Mouse (Mus musculus): Measurements from ENCODE around the gene Brms1. TPM values are rescaled to one million over a fixed set of nuclear protein-coding genes. Genes with fewer than 3 reads are reported as not detected.

Brms1 gene
- total and polyA plus RNA-seq, 3 experiments = 22.8 to 50.9 (median 36.3) TPM

DNA sequence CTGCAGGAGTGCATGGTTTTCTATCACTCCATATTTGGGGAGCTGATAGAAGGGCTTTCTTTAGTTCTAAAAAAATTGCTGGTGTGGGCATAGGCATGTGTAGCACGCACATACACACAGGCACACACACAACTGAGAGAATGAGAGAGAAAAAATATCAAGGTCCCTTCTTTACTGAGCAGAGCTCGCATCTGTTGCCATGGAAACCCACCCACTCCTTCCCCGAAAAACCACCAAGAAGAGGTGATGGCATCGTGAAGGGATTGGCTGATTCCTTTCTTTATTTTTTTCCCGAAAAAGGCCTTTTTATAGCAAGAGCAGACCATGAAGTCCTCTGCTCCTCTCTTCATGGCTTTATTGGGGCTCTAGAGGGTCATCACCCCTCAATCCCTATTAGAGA is 47.1 kb upstream of the Brms1 start:
- no peaks in the 10 kb centered on the region for H3K36me3 ChIP-seq (replicated peaks in 1 of 2; ENCODE audit: control insufficient read depth in 1 of 2, insufficient read depth in 1 of 2, low read length in 1 of 2)
- no peak for DNase-seq (ENCODE audit: extremely low read depth)
- H3K4me2 ChIP-seq (ENCODE audit: insufficient read depth, low read depth, poor library complexity, severe bottlenecking) = no peak overlapping the region
- H3K27ac ChIP-seq (ENCODE audit: insufficient read depth, low read depth) = no peak overlapping the region
- H3K9me3 ChIP-seq (replicated peaks; ENCODE audit: low read length) = peaks cover 5% of the 10 kb centered on the region
- peaks cover 6 to 8% of the 10 kb centered on the region in 2 experiments for H3K4me1 ChIP-seq (ENCODE audit: control insufficient read depth in 1 of 2, insufficient read depth in 2 of 2)
- no peak overlapping the region for H3K4me3 ChIP-seq (replicated peaks in 1 of 3; ENCODE audit: low read depth in 2 of 3, low read length in 2 of 3, poor library complexity in 1 of 3)
- peaks cover 84% of the 10 kb centered on the region for H3K27me3 ChIP-seq (replicated peaks)
- no peak overlapping the region for H3K9ac ChIP-seq (ENCODE audit: insufficient read depth, low read depth)
- no peak for TF ChIP-seq NRF1 (IDR thresholded peaks at IDR 0.05; ENCODE audit: low read depth, low read length)
- TF ChIP-seq POLR2AphosphoS2 (IDR thresholded peaks at IDR 0.05; ENCODE audit: low read depth, low read length) = no peak
- no peak for TF ChIP-seq ELF1 (IDR thresholded peaks at IDR 0.05; ENCODE audit: low read depth, low read length)
- TF ChIP-seq KAT2A (IDR thresholded peaks at IDR 0.05; ENCODE audit: insufficient replicate concordance, low read length) = no peak
- TF ChIP-seq ZC3H11A (IDR thresholded peaks at IDR 0.05; ENCODE audit: low read depth, low read length) = no peak
- TF ChIP-seq TCF12 (IDR thresholded peaks at IDR 0.05; ENCODE audit: low read depth, low read length) = no peak
- no peak for TF ChIP-seq JUN (IDR thresholded peaks at IDR 0.05; ENCODE audit: insufficient read depth, low read depth, low read length)
- no peak for TF ChIP-seq MAZ (IDR thresholded peaks at IDR 0.05; ENCODE audit: low read depth, low read length)
- TF ChIP-seq HCFC1 (IDR thresholded peaks at IDR 0.05; ENCODE audit: low read depth, low read length) = no peak
- TF ChIP-seq SIN3A (IDR thresholded peaks at IDR 0.05; ENCODE audit: low read length) = no peak
- TF ChIP-seq RCOR1 (conservative IDR thresholded peaks at IDR 0.05; ENCODE audit: low read depth, low read length) = no peak
- no peak for TF ChIP-seq JUND (conservative IDR thresholded peaks at IDR 0.05; ENCODE audit: low read depth, low read length)
- TF ChIP-seq IRF4 (IDR thresholded peaks at IDR 0.05; ENCODE audit: low read depth, low read length) = no peak
- no peak for TF ChIP-seq UBTF (IDR thresholded peaks at IDR 0.05; ENCODE audit: low read depth, low read length)
- TF ChIP-seq POLR2A (IDR thresholded peaks at IDR 0.05; ENCODE audit: low read depth, low read length) = no peak
- no peaks in the 10 kb centered on the region for H3K79me2 ChIP-seq (replicated peaks; ENCODE audit: control insufficient read depth, extremely low read depth, insufficient read depth, poor library complexity, severe bottlenecking)
- in situ Hi-C loops (cut with MboI; ENCODE audit: low pct_ligation_motif_present, low pct_unique_long_range_greater_than_20kb, low sequenced_read_pairs) = loop anchor here (25.0 kb wide), 2 partner anchors 357 to 507 kb away; partner anchors contain the start of genes 2010003K11Rik, Rce1 and Syt12
- dilution Hi-C loops (cut with MboI; ENCODE audit: extremely low pct_ligation_motif_present, extremely low pct_unique_long_range_greater_than_20kb, low sequenced_read_pairs) = no loop called here

DNA sequence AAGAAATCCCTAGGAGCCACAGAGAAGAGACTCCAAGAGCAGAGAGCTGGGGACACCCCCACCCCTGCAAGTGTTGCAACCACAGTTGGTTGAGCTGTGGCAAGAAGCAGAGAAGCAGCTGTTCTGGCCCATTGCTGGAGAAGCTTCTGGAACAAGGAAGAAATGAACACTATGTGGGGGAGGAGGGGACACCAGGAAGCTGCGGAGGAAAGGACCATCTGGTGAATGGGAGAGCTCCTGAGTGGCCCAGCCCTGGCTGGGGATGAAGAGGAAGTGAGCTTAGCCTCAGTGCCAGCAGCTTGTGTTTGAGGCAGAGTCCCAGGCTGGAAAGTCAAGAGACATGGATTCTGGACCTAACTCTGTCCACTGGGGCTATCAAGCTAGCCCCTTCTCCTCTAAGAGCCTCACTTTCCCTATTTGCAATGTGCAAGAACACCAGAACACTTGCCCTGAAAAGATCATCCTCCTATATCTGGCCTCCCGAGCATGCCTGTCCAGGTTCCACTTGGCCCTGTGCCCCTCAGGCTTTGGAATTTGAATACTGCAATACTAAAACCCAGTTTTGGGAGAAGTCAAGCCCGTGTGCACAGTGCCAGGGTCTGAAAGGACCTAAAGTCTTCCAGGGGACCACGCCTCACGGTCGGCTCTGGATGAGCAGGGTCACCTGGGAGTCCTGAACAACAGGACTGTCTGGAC is 41.6 kb upstream of the Brms1 start:
- in situ Hi-C loops (cut with MboI; ENCODE audit: low pct_ligation_motif_present, low pct_unique_long_range_greater_than_20kb, low sequenced_read_pairs) = loop anchor here (25.0 kb wide), 2 partner anchors 362 to 512 kb away; partner anchors contain the start of genes 2010003K11Rik, Rce1 and Syt12
- no peak overlapping the region for H3K4me2 ChIP-seq (ENCODE audit: insufficient read depth, low read depth, poor library complexity, severe bottlenecking)

More for the DNA sequence above, 41.6 kb upstream of the Brms1 start:
- no peak overlapping the region for H3K27ac ChIP-seq (ENCODE audit: insufficient read depth, low read depth)
- no peak overlapping the region for H3K4me3 ChIP-seq (replicated peaks in 1 of 3; ENCODE audit: low read depth in 2 of 3, low read length in 2 of 3, poor library complexity in 1 of 3)
- H3K79me2 ChIP-seq (replicated peaks; ENCODE audit: control insufficient read depth, extremely low read depth, insufficient read depth, poor library complexity, severe bottlenecking) = no peaks in the 10 kb centered on the region
- no peak overlapping the region for H3K9ac ChIP-seq (ENCODE audit: insufficient read depth, low read depth)
- no peak for TF ChIP-seq JUND (conservative IDR thresholded peaks at IDR 0.05; ENCODE audit: low read depth, low read length)
- TF ChIP-seq CTCF (conservative IDR thresholded peaks at IDR 0.05 in 1 of 2, IDR thresholded peaks at IDR 0.05 in 1 of 2; ENCODE audit: low read depth in 2 of 2, low read length in 2 of 2) = no peak
- no peak for TF ChIP-seq RCOR1 (conservative IDR thresholded peaks at IDR 0.05; ENCODE audit: low read depth, low read length)
- TF ChIP-seq NRF1 (IDR thresholded peaks at IDR 0.05; ENCODE audit: low read depth, low read length) = no peak
- TF ChIP-seq NELFE (IDR thresholded peaks at IDR 0.05; ENCODE audit: low read depth, low read length) = no peak
- TF ChIP-seq MAX (IDR thresholded peaks at IDR 0.05; ENCODE audit: low read length) = no peak
- no peak for TF ChIP-seq MAFK (IDR thresholded peaks at IDR 0.05; ENCODE audit: insufficient replicate concordance, low read length)
- no peak for TF ChIP-seq KAT2A (IDR thresholded peaks at IDR 0.05; ENCODE audit: insufficient replicate concordance, low read length)
- no peak for TF ChIP-seq MEF2A (IDR thresholded peaks at IDR 0.05; ENCODE audit: borderline replicate concordance, low read depth, low read length)
- TF ChIP-seq ZKSCAN1 (IDR thresholded peaks at IDR 0.05; ENCODE audit: borderline replicate concordance, low read depth, low read length) = no peak
- TF ChIP-seq POLR2A (IDR thresholded peaks at IDR 0.05; ENCODE audit: low read depth, low read length) = no peak
- no peak for TF ChIP-seq PAX5 (IDR thresholded peaks at IDR 0.05; ENCODE audit: low read length)
- TF ChIP-seq EP300 (IDR thresholded peaks at IDR 0.05; ENCODE audit: low read length) = no peak
- TF ChIP-seq SIN3A (IDR thresholded peaks at IDR 0.05; ENCODE audit: low read length) = no peak
- no peak for TF ChIP-seq TBP (conservative IDR thresholded peaks at IDR 0.05; ENCODE audit: low read depth, low read length)
- H3K27me3 ChIP-seq (replicated peaks) = peaks cover 87% of the 10 kb centered on the region
- H3K9me3 ChIP-seq (replicated peaks; ENCODE audit: low read length) = no peaks in the 10 kb centered on the region
- H3K4me1 ChIP-seq (ENCODE audit: control insufficient read depth in 1 of 2, insufficient read depth in 2 of 2) = peaks cover 4 to 7% of the 10 kb centered on the region in 2 experiments; a peak in 3 of 4 replicates
- H3K36me3 ChIP-seq (replicated peaks in 1 of 2; ENCODE audit: control insufficient read depth in 1 of 2, insufficient read depth in 1 of 2, low read length in 1 of 2) = no peaks in the 10 kb centered on the region
- dilution Hi-C loops (cut with MboI; ENCODE audit: extremely low pct_ligation_motif_present, extremely low pct_unique_long_range_greater_than_20kb, low sequenced_read_pairs) = no loop called here
- no peak for DNase-seq (ENCODE audit: extremely low read depth)

Measured in CH12.LX (cell line).